Mouse (Mus musculus) myocyte (in vitro differentiated cells): ENCODE measurements around the gene Mxi1. TPM values are rescaled to one million over a fixed set of nuclear protein-coding genes. Genes with fewer than 3 reads are reported as not detected.

ENCODE experiments used
- H3K27me3 ChIP-seq: one replicate; pipeline ENCODE4 v1.6.1; 2011; ENCODE audit not compliant: control insufficient read depth, insufficient read depth, insufficient read length
- H3K36me3 ChIP-seq: one replicate; pipeline ENCODE4 v1.6.1; 2011; ENCODE audit not compliant: control insufficient read depth, insufficient read depth
- H3K4me2 ChIP-seq: one replicate; pipeline ENCODE4 v1.6.1; 2011; ENCODE audit warnings: low read depth, control low read depth
- H3K4me3 ChIP-seq: one replicate; pipeline ENCODE4 v1.5.1; 2011; ENCODE audit warnings: mild to moderate bottlenecking, control low read depth, moderate library complexity
- H3K79me2 ChIP-seq: one replicate; pipeline ENCODE4 v1.6.1; 2011; ENCODE audit not compliant: control insufficient read depth, insufficient read depth
- H3ac ChIP-seq: one replicate; pipeline ENCODE4 v1.6.1; 2011; ENCODE audit not compliant: control insufficient read depth, insufficient read length
- CEBPB ChIP-seq: IDR thresholded peaks from 2 replicates; pipeline ENCODE4 v1.6.1; 2011; ENCODE audit warnings: mild to moderate bottlenecking, moderate library complexity; ENCODE audit not compliant: poor library complexity, insufficient read depth, severe bottlenecking
- E2F4 ChIP-seq: IDR thresholded peaks from one replicate; pipeline ENCODE4 v1.6.1; 2011; ENCODE audit warnings: mild to moderate bottlenecking, control low read depth, moderate library complexity; ENCODE audit not compliant: insufficient read depth
- MAX ChIP-seq: IDR thresholded peaks from one replicate; pipeline ENCODE4 v1.6.1; 2011; ENCODE audit warnings: low read depth, mild to moderate bottlenecking, control low read depth
- MYOD1 ChIP-seq, 3 experiments: IDR thresholded peaks; one replicate each; pipeline ENCODE4 v1.6.1; 2011; ENCODE audit warnings: control low read depth in 2 of 3, low read depth in 2 of 3, mild to moderate bottlenecking in 2 of 3, moderate library complexity in 1 of 3; ENCODE audit not compliant: insufficient read length in 2 of 3, control insufficient read depth in 1 of 3
- MYOG ChIP-seq, 3 experiments: IDR thresholded peaks; one replicate each; pipeline ENCODE4 v1.6.1; 2011; ENCODE audit warnings: control low read depth in 2 of 3, low read depth in 2 of 3, mild to moderate bottlenecking in 2 of 3; ENCODE audit not compliant: insufficient read length in 2 of 3, control insufficient read depth in 1 of 3, insufficient read depth in 1 of 3
- POLR2A ChIP-seq: IDR thresholded peaks from one replicate; pipeline ENCODE4 v1.6.1; 2011; ENCODE audit warnings: low read depth, mild to moderate bottlenecking, control low read depth, moderate library complexity; ENCODE audit not compliant: insufficient read length
- POLR2AphosphoS2 ChIP-seq: IDR thresholded peaks from one replicate; pipeline ENCODE4 v1.6.1; 2011; ENCODE audit warnings: low read depth, control low read depth; ENCODE audit not compliant: insufficient read length
- REST ChIP-seq: IDR thresholded peaks from one replicate; pipeline ENCODE4 v1.6.1; 2011; ENCODE audit warnings: mild to moderate bottlenecking, control low read depth, moderate library complexity; ENCODE audit not compliant: insufficient read depth, insufficient read length
- SRF ChIP-seq: IDR thresholded peaks from one replicate; pipeline ENCODE4 v1.6.1; 2011; ENCODE audit warnings: low read depth; ENCODE audit not compliant: control insufficient read depth, insufficient read length
- TCF12 ChIP-seq: IDR thresholded peaks from one replicate; pipeline ENCODE4 v1.6.1; 2011; ENCODE audit warnings: mild to moderate bottlenecking, control low read depth; ENCODE audit not compliant: poor library complexity, insufficient read depth, severe bottlenecking
- TCF3 ChIP-seq: IDR thresholded peaks from one replicate; pipeline ENCODE4 v1.6.1; 2011; ENCODE audit warnings: low read depth, control low read depth; ENCODE audit not compliant: insufficient read length
- USF1 ChIP-seq: IDR thresholded peaks from one replicate; pipeline ENCODE4 v1.6.1; 2011; ENCODE audit warnings: low read depth, mild to moderate bottlenecking, control low read depth, moderate library complexity
- polyA plus RNA-seq: library from polyadenylated mRNA; unstranded; fragments of >200 nt; fragmentation: generic; extraction: Trizol; gene quantifications from one replicate; pipeline ENCODE4 v1.2.1, GENCODE M21; 2012; ENCODE audit warnings: missing spikeins

Gene Mxi1
- polyA plus RNA-seq, 1 experiment, result 11.9 TPM

- H3K4me2 ChIP-seq, result no peak overlapping the region
- H3K79me2 ChIP-seq, result no peaks in the 10 kb centered on the region
- H3K27me3 ChIP-seq, result no peaks in the 10 kb centered on the region
- H3ac ChIP-seq, result no peak overlapping the region
- H3K4me3 ChIP-seq, result no peak overlapping the region
- no peaks in the 10 kb centered on the region for H3K36me3 ChIP-seq
- TF ChIP-seq TCF12, result no peak
- no peak for TF ChIP-seq USF1
- no peak for TF ChIP-seq REST
- TF ChIP-seq MAX, result no peak
- TF ChIP-seq MYOG (IDR thresholded peaks at IDR 0.05; ENCODE audit: control insufficient read depth in 1 of 3, insufficient read depth in 1 of 3, insufficient read length in 2 of 3, low read depth in 2 of 3), result no peak
- no peak for TF ChIP-seq CEBPB
Measured at GRCm38 (mm10) chr19:53404837-53405356, 94.6 kb downstream of the Mxi1 start.

- no peaks in the 10 kb centered on the region for H3K36me3 ChIP-seq
- no peak overlapping the region for H3K4me2 ChIP-seq
- H3K27me3 ChIP-seq, result no peaks in the 10 kb centered on the region
- no peak overlapping the region for H3K4me3 ChIP-seq
- no peak for TF ChIP-seq POLR2A
- TF ChIP-seq TCF12, result no peak
- TF ChIP-seq SRF, result no peak
- no peak for TF ChIP-seq CEBPB
- no peak for TF ChIP-seq E2F4
- TF ChIP-seq POLR2AphosphoS2, result no peak
- TF ChIP-seq MAX, result no peak
- TF ChIP-seq MYOG (IDR thresholded peaks at IDR 0.05; ENCODE audit: control insufficient read depth in 1 of 3, insufficient read depth in 1 of 3, insufficient read length in 2 of 3, low read depth in 2 of 3), result no peak
- no peak for TF ChIP-seq TCF3
- TF ChIP-seq REST, result no peak
- no peak for TF ChIP-seq USF1
- no peak for TF ChIP-seq MYOD1 (IDR thresholded peaks at IDR 0.05; ENCODE audit: control insufficient read depth in 1 of 3, insufficient read length in 2 of 3, low read depth in 2 of 3)
- H3K79me2 ChIP-seq, result no peaks in the 10 kb centered on the region
- H3ac ChIP-seq, result no peak overlapping the region
Measured at GRCm38 (mm10) chr19:53405810-53406209, 95.5 kb downstream of the Mxi1 start.

- TF ChIP-seq CEBPB, result no peak
- Histone ChIP-seq H3K4me3 (no peak overlapping the region), H3K79me2 (no peaks in the 10 kb centered on the region), H3K4me2 (no peak overlapping the region), H3K36me3 (no peaks in the 10 kb centered on the region), H3K27me3 (no peaks in the 10 kb centered on the region), H3ac (no peak overlapping the region)
Measured at GRCm38 (mm10) chr19:53407350-53407749, 97.0 kb downstream of the Mxi1 start.

- TF ChIP-seq MYOD1 (IDR thresholded peaks at IDR 0.05; ENCODE audit: control insufficient read depth in 1 of 3, insufficient read length in 2 of 3, low read depth in 2 of 3), result peak in 2 of 3 experiments; percentile 87 to 95
- peak; percentile 47 for TF ChIP-seq MAX
- peak; percentile 1 for TF ChIP-seq TCF3
- TF ChIP-seq MYOG (IDR thresholded peaks at IDR 0.05; ENCODE audit: control insufficient read depth in 1 of 3, insufficient read depth in 1 of 3, insufficient read length in 2 of 3, low read depth in 2 of 3), result peak in 2 of 3 experiments; percentile 74 to 83
- TF ChIP-seq USF1, result no peak
- TF ChIP-seq SRF, result no peak
- TF ChIP-seq CEBPB, result 0 out of 2 replicates have a peak, but pooled peaks have one; percentile 46
- H3K36me3 ChIP-seq, result no peaks in the 10 kb centered on the region
- no peaks in the 10 kb centered on the region for H3K27me3 ChIP-seq
- no peaks in the 10 kb centered on the region for H3K79me2 ChIP-seq
- H3ac ChIP-seq, result no peak overlapping the region
- H3K4me2 ChIP-seq, result peak overlapping the region; percentile 59
- H3K4me3 ChIP-seq, result no peak overlapping the region
Measured at GRCm38 (mm10) chr19:53408398-53408797, 98.1 kb downstream of the Mxi1 start.

- Histone ChIP-seq H3K36me3 (no peaks in the 10 kb centered on the region), H3K79me2 (no peaks in the 10 kb centered on the region), H3K4me3 (no peak overlapping the region), H3K27me3 (no peaks in the 10 kb centered on the region), H3K4me2 (peak overlapping the region; percentile 94), H3ac (no peak overlapping the region)
- no peak for TF ChIP-seq CEBPB
- peak in 1 of 3 experiments; percentile 19 for TF ChIP-seq MYOG (IDR thresholded peaks at IDR 0.05; ENCODE audit: control insufficient read depth in 1 of 3, insufficient read depth in 1 of 3, insufficient read length in 2 of 3, low read depth in 2 of 3)
Measured at GRCm38 (mm10) chr19:53409663-53410307, 99.5 kb downstream of the Mxi1 start.
